ENCODE assay signal across 22 mouse cellular contexts in genomic region chr1:187113716-187114115, GRCm38 (mm10).
DNase-seq lines count a peak whose midpoint lies in the region; ATAC-seq and TF ChIP-seq lines count a peak whose summit lies in the region.
"Had no signal": no experiment of that assay in that cellular context is flagged by ENCODE, and none has a peak within 500 bp of the region (broad histone marks: within the 10 kb centered on the region; RNA-seq: fewer than 3 reads in every experiment).

No protein-coding gene starts in this region.

- H3K4me2 ChIP-seq in lung, embryonic 14.5 days, result no peak overlapping the region
- no peak overlapping the region for H3K4me2 ChIP-seq in lung, embryonic 16.5 days (ENCODE audit: low read depth, low read length)
- H3K4me2 ChIP-seq in lung, postnatal 0 days (replicated peaks; ENCODE audit: low read depth, low read length), result no peak overlapping the region

- no peak for ATAC-seq in lung, embryonic 14.5 days (ENCODE audit: insufficient read depth)
- ATAC-seq in lung, embryonic 16.5 days (ENCODE audit: low read depth), result peak; percentile 43
- peak; percentile 66 for ATAC-seq in lung, postnatal 0 days
- ATAC-seq: activated CD4-positive, CD25-positive, alpha-beta regulatory T cell, adult 4 months; CD4-positive, CD25-positive, alpha-beta regulatory T cell, adult 4 months; Patski had no signal

- DNase-seq in lung, embryonic 14.5 days, result peak; percentile 73
- DNase-seq in lung, postnatal 14 days, result no peak
- DNase-seq in lung, adult 2 months, result no peak
- peak; percentile 73 for DNase-seq in lung, postnatal 0 days (ENCODE audit: low spot score)
- no peak for DNase-seq in lung, adult 18-20 months
- peak; percentile 16 for DNase-seq in mesoderm, embryonic 11.5 days (ENCODE audit: low read depth, low spot score)
- no peak for DNase-seq in hindbrain, embryonic 10.5 days (ENCODE audit: low spot score)
- DNase-seq: adrenal gland, adult 2 months; adrenal gland, adult 8-10 months; adrenal gland, postnatal 10 days; adrenal gland, postnatal 14 days; adrenal gland, postnatal 25 days; adrenal gland, postnatal 36 days; B cell, adult 2 months; cerebellum, adult 11 months; cerebellum, adult 11-12 months had no signal

- H3K27me3 ChIP-seq in lung, embryonic 14.5 days (ENCODE audit: insufficient read depth, low read length), result no peaks in the 10 kb centered on the region
- H3K27me3 ChIP-seq in lung, embryonic 16.5 days (ENCODE audit: control insufficient read depth, insufficient read depth, low read depth, low read length), result no peaks in the 10 kb centered on the region
- H3K27me3 ChIP-seq in lung, postnatal 0 days (replicated peaks; ENCODE audit: insufficient read depth, low read length), result no peaks in the 10 kb centered on the region
- no peaks in the 10 kb centered on the region for H3K27me3 ChIP-seq in hindbrain, embryonic 10.5 days (ENCODE audit: insufficient read depth, poor library complexity, severe bottlenecking)
- H3K27me3 ChIP-seq: CH12.LX, Patski had no signal

- TF ChIP-seq POLR2A in lung, adult 2 months (IDR thresholded peaks at IDR 0.05; ENCODE audit: borderline replicate concordance, extremely low read depth, low read depth, low read length), result no peak

- H3K4me1 ChIP-seq in lung, embryonic 14.5 days (ENCODE audit: insufficient read depth), result no peaks in the 10 kb centered on the region
- peaks cover 5% of the 10 kb centered on the region for H3K4me1 ChIP-seq in lung, embryonic 16.5 days (replicated peaks; ENCODE audit: control insufficient read depth, insufficient read depth, low read length)
- no peaks in the 10 kb centered on the region; the same call in 1 of the 2 replicates for H3K4me1 ChIP-seq in lung, adult 2 months (ENCODE audit: control insufficient read depth, insufficient read depth, low read length)
- 0 out of 2 replicates have a peak, but pooled peaks cover 4% of the 10 kb centered on the region for H3K4me1 ChIP-seq in lung, postnatal 0 days (ENCODE audit: insufficient read depth, low read depth, low read length)
- no peaks in the 10 kb centered on the region for H3K4me1 ChIP-seq in hindbrain, embryonic 10.5 days (replicated peaks)

- no peak for TF ChIP-seq CTCF in lung, embryonic 14.5 days (IDR thresholded peaks at IDR 0.05; ENCODE audit: low read depth)
- no peak for TF ChIP-seq CTCF in lung, adult 2 months (IDR thresholded peaks at IDR 0.05; ENCODE audit: insufficient read depth, low read length)
- TF ChIP-seq CTCF in lung, postnatal 0 days (IDR thresholded peaks at IDR 0.05), result no peak

- peak; percentile 45; the same call in 1 of the 2 replicates for TF ChIP-seq EP300 in lung, postnatal 0 days (IDR thresholded peaks at IDR 0.05)

- no peak overlapping the region; the same call in 1 of the 2 replicates for H3K27ac ChIP-seq in lung, embryonic 14.5 days (ENCODE audit: low read depth)
- no peak overlapping the region for H3K27ac ChIP-seq in lung, embryonic 16.5 days (ENCODE audit: low read length)
- H3K27ac ChIP-seq in lung, postnatal 0 days (ENCODE audit: low read length), result no peak overlapping the region
- no peak overlapping the region for H3K27ac ChIP-seq in hindbrain, embryonic 10.5 days

- no peaks in the 10 kb centered on the region for H3K36me3 ChIP-seq in lung, embryonic 14.5 days (ENCODE audit: insufficient read depth)
- no peaks in the 10 kb centered on the region for H3K36me3 ChIP-seq in lung, embryonic 16.5 days (ENCODE audit: control insufficient read depth, insufficient read depth, low read length)
- no peaks in the 10 kb centered on the region for H3K36me3 ChIP-seq in lung, postnatal 0 days (ENCODE audit: insufficient read depth, low read length)
- H3K36me3 ChIP-seq in hindbrain, embryonic 10.5 days, result no peaks in the 10 kb centered on the region
- H3K36me3 ChIP-seq: G1E had no signal

- no peak overlapping the region for H3K9ac ChIP-seq in lung, embryonic 14.5 days
- no peak overlapping the region for H3K9ac ChIP-seq in lung, embryonic 16.5 days (ENCODE audit: low read length)
- no peak overlapping the region for H3K9ac ChIP-seq in lung, postnatal 0 days (replicated peaks; ENCODE audit: low read depth)

- no peak overlapping the region for H3K4me3 ChIP-seq in lung, embryonic 14.5 days (ENCODE audit: low read depth, low read length)
- no peak overlapping the region for H3K4me3 ChIP-seq in lung, embryonic 16.5 days (ENCODE audit: low read length)
- no peak overlapping the region for H3K4me3 ChIP-seq in lung, adult 2 months (replicated peaks; ENCODE audit: extremely low read depth, low read depth, low read length)
- H3K4me3 ChIP-seq in lung, postnatal 0 days (ENCODE audit: low read depth, low read length), result no peak overlapping the region
- no peak overlapping the region for H3K4me3 ChIP-seq in hindbrain, embryonic 10.5 days

- 58% methylated on average over 9 of the region's 9 CpGs for WGBS in lung, embryonic 14.5 days
- WGBS in lung, embryonic 16.5 days, result 52% methylated on average over 9 of the region's 9 CpGs
- 78% methylated on average over 9 of the region's 9 CpGs for whole genome bisulfite sequencing in lung, adult 2 months
- WGBS in lung, postnatal 0 days, result 64% methylated on average over 9 of the region's 9 CpGs
- WGBS in hindbrain, embryonic 10.5 days, result 91% methylated on average over 9 of the region's 9 CpGs

- H3K9me3 ChIP-seq in lung, embryonic 14.5 days (ENCODE audit: low read depth, low read length), result no peaks in the 10 kb centered on the region
- H3K9me3 ChIP-seq in lung, embryonic 16.5 days (ENCODE audit: control insufficient read depth, low read length), result no peaks in the 10 kb centered on the region
- H3K9me3 ChIP-seq in lung, postnatal 0 days (ENCODE audit: low read length), result no peaks in the 10 kb centered on the region
- H3K9me3 ChIP-seq in hindbrain, embryonic 10.5 days, result no peaks in the 10 kb centered on the region

Comparison
In these comparisons a context has a peak if more than half of its experiments do, and no peak if none do; other contexts are left out.
1. DNase-seq: peak in lung, embryonic 14.5 days (single experiment), lung, postnatal 0 days (single experiment) and mesoderm, embryonic 11.5 days (single experiment); none in lung, postnatal 14 days (single experiment), lung, adult 2 months (single experiment), lung, adult 18-20 months (0 of 2) and hindbrain, embryonic 10.5 days (single experiment).